Mouse (Mus musculus) C2C12 (cell line): ENCODE results near the gene Map2. TPM values are rescaled to one million over a fixed set of nuclear protein-coding genes. Genes with fewer than 3 reads are reported as not detected.

Experiments
- H3K27me3 ChIP-seq: one replicate; pipeline ENCODE4 v1.6.1; 2011; ENCODE audit not compliant: control insufficient read depth, insufficient read depth, insufficient read length
- H3K36me3 ChIP-seq: one replicate; pipeline ENCODE4 v1.6.1; 2011; ENCODE audit not compliant: control insufficient read depth, insufficient read depth
- H3K4me3 ChIP-seq: one replicate; pipeline ENCODE4 v1.5.1; 2011; ENCODE audit warnings: mild to moderate bottlenecking, control low read depth; ENCODE audit not compliant: poor library complexity, insufficient read depth, severe bottlenecking
- H3K79me2 ChIP-seq: one replicate; pipeline ENCODE4 v1.6.1; 2011; ENCODE audit not compliant: control insufficient read depth, insufficient read depth
- H3K79me3 ChIP-seq: one replicate; pipeline ENCODE4 v1.6.1; 2011; ENCODE audit warnings: low read depth, control low read depth
- H3ac ChIP-seq: one replicate; pipeline ENCODE3; 2011; ENCODE audit warnings: low read depth; ENCODE audit not compliant: control insufficient read depth, insufficient read length
- CEBPB ChIP-seq: IDR thresholded peaks from one replicate; pipeline ENCODE4 v1.6.1; 2011; ENCODE audit warnings: low read depth, mild to moderate bottlenecking, control low read depth, moderate library complexity
- CTCF ChIP-seq: IDR thresholded peaks from one replicate; pipeline ENCODE4 v1.5.1; 2011; ENCODE audit not compliant: control insufficient read depth, insufficient read depth, insufficient read length
- FOSL1 ChIP-seq: IDR thresholded peaks from one replicate; pipeline ENCODE4 v1.8.0; 2011; ENCODE audit warnings: mild to moderate bottlenecking, low read length; ENCODE audit not compliant: poor library complexity, insufficient read depth, severe bottlenecking
- MAX ChIP-seq: IDR thresholded peaks from one replicate; pipeline ENCODE4 v1.6.1; 2011; ENCODE audit warnings: mild to moderate bottlenecking, control low read depth
- MYOD1 ChIP-seq: IDR thresholded peaks from one replicate; pipeline ENCODE4 v1.6.1; 2011; ENCODE audit warnings: low read depth; ENCODE audit not compliant: control insufficient read depth, insufficient read length
- MYOG ChIP-seq: IDR thresholded peaks from one replicate; pipeline ENCODE4 v1.6.1; 2011; ENCODE audit not compliant: control insufficient read depth, insufficient read length; ENCODE audit errors: extremely low read depth
- USF1 ChIP-seq: IDR thresholded peaks from one replicate; pipeline ENCODE4 v1.6.1; 2011; ENCODE audit warnings: low read depth, mild to moderate bottlenecking, control low read depth, moderate library complexity
- polyA plus RNA-seq: library from polyadenylated mRNA; unstranded; fragments of >200 nt; fragmentation: generic; extraction: Trizol; gene quantifications from one replicate; pipeline ENCODE4 v1.2.1, GENCODE M21; 2012; ENCODE audit warnings: missing spikeins

Map2 gene
- polyA plus RNA-seq, 1 experiment, result 0.73 TPM

GRCm38 (mm10) chr1:66438069-66438468, 263.0 kb downstream of the Map2 start:
- Histone ChIP-seq H3ac (no peak overlapping the region), H3K4me3 (no peak overlapping the region), H3K27me3 (no peaks in the 10 kb centered on the region), H3K79me2 (no peaks in the 10 kb centered on the region), H3K79me3 (no peaks in the 10 kb centered on the region), H3K36me3 (no peaks in the 10 kb centered on the region)
- TF ChIP-seq MAX, result no peak
- TF ChIP-seq CEBPB, result no peak
- TF ChIP-seq USF1, result no peak
- no peak for TF ChIP-seq CTCF
- TF ChIP-seq FOSL1, result no peak

DNA sequence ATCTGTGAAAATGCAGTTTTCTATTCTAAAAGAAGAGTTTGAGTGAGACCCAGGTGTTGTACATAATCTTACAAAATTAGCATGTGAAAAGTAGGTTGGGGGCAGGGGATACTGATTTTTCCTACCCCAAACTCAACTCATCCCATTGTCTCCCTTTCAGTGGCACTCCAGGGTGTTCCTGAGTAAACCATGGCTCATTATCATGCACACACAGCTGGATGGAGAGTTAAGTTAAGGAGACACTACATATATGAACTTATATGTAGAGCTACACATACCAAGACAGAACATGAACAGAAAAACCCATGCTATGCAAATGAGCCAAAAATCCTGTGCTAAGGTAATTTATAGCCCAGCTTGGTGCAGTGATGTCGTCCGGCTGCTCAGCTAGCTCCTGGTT, 267.8 kb downstream of the Map2 start:
- Histone ChIP-seq H3K27me3 (no peaks in the 10 kb centered on the region), H3ac (no peak overlapping the region), H3K36me3 (no peaks in the 10 kb centered on the region), H3K79me3 (no peaks in the 10 kb centered on the region), H3K79me2 (no peaks in the 10 kb centered on the region), H3K4me3 (no peak overlapping the region)
- TF ChIP-seq MYOG (no peak), FOSL1 (no peak), USF1 (no peak), MAX (no peak), CEBPB (no peak), MYOD1 (no peak), CTCF (no peak)

GRCm38 (mm10) chr1:66449471-66449870, 274.4 kb downstream of the Map2 start:
- no peaks in the 10 kb centered on the region for H3K27me3 ChIP-seq
- H3ac ChIP-seq, result no peak overlapping the region
- TF ChIP-seq MAX, result no peak
- TF ChIP-seq MYOD1, result no peak
- TF ChIP-seq MYOG, result no peak
- TF ChIP-seq CTCF, result no peak
- no peak for TF ChIP-seq USF1
- no peak for TF ChIP-seq CEBPB
- no peak for TF ChIP-seq FOSL1
- no peaks in the 10 kb centered on the region for H3K36me3 ChIP-seq
- no peaks in the 10 kb centered on the region for H3K79me2 ChIP-seq
- H3K79me3 ChIP-seq, result no peaks in the 10 kb centered on the region
- H3K4me3 ChIP-seq, result no peak overlapping the region

DNA sequence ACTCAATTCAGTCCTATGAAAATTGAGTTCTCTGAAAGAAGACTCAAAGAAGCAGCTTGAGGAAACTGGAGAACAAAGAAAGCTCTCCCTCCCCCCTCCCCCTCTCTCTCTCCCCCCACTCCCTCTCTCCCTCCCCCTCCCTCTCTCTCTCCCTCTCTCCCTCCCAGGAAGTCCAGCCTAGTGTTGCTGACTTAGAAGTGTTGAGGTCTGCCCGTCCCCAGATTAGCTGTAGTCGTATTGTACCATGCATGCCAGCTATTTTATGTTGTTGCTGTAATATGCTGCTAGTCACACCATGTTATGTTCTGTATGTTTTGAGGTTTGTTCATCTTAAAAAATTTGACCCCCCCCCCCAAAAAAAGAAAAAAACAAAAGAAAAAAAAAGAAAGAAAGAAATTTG, 281.5 kb downstream of the Map2 start:
- Histone ChIP-seq H3ac (no peak overlapping the region), H3K27me3 (no peaks in the 10 kb centered on the region), H3K79me2 (no peaks in the 10 kb centered on the region), H3K4me3 (no peak overlapping the region), H3K36me3 (no peaks in the 10 kb centered on the region), H3K79me3 (no peaks in the 10 kb centered on the region)
- no peak for TF ChIP-seq MYOD1
- no peak for TF ChIP-seq MYOG
- TF ChIP-seq FOSL1, result no peak
- TF ChIP-seq USF1, result no peak
- TF ChIP-seq MAX, result no peak
- no peak for TF ChIP-seq CTCF
- no peak for TF ChIP-seq CEBPB

- no peak overlapping the region for H3K4me3 ChIP-seq
- no peaks in the 10 kb centered on the region for H3K27me3 ChIP-seq
- no peaks in the 10 kb centered on the region for H3K36me3 ChIP-seq
- H3K79me3 ChIP-seq, result no peaks in the 10 kb centered on the region
- TF ChIP-seq MAX, result no peak
- TF ChIP-seq FOSL1, result no peak
- TF ChIP-seq CTCF, result no peak
- no peak for TF ChIP-seq MYOG
- no peak for TF ChIP-seq CEBPB
- no peak for TF ChIP-seq USF1
- no peak for TF ChIP-seq MYOD1
- H3ac ChIP-seq, result no peak overlapping the region
- no peaks in the 10 kb centered on the region for H3K79me2 ChIP-seq
Measured at GRCm38 (mm10) chr1:66457747-66458146, 282.7 kb downstream of the Map2 start.

DNA sequence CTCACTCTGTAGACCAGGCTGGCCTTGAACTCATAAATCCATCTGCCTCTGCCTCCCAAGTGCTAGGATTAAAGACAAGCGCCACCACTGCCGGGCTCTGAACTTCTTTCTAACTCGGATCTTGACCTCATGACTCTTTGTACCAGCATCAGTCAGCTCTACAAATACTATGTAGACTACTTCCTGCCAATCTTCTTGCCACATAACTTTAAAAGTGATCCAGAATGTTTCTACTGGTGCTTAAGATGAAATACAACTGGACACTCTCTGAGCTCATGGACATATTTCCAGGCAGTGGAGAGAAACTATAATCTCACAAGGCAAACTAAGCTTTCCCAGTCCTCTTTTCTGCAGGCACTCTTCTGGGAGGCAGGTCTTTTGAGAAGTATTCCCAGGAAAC, 284.3 kb downstream of the Map2 start:
- Histone ChIP-seq H3K27me3 (no peaks in the 10 kb centered on the region), H3K79me3 (no peaks in the 10 kb centered on the region), H3ac (no peak overlapping the region), H3K79me2 (no peaks in the 10 kb centered on the region), H3K4me3 (no peak overlapping the region), H3K36me3 (no peaks in the 10 kb centered on the region)
- TF ChIP-seq MYOD1 (no peak), MYOG (no peak), USF1 (no peak), CEBPB (no peak), CTCF (no peak), FOSL1 (no peak), MAX (no peak)
